Mouse (Mus musculus): ENCODE results near the gene Asf1b. TPM values are rescaled to one million over a fixed set of nuclear protein-coding genes. Genes with fewer than 3 reads are reported as not detected.
A peak's percentile ranks its signal among the peaks of the same experiment; 100 is the strongest.
"Not testable (repeated sequence)": the region's sequence is repeated elsewhere in the genome, so short reads cannot be mapped to it uniquely, and the experiment has no call there.

The Asf1b gene
- polyA plus RNA-seq, 2 experiments from 2014 or later = 69.0 to 76.6 TPM

- no peak for ATAC-seq
Observed at GRCm38 (mm10) chr8:83964015-83964765, 8.9 kb downstream of the Asf1b start.

GRCm38 (mm10) chr8:83967701-83968100, 12.4 kb downstream of the Asf1b start:
- no peak for ATAC-seq

GRCm38 (mm10) chr8:83971121-83971520, 15.8 kb downstream of the Asf1b start:
- no peak for ATAC-seq

GRCm38 (mm10) chr8:83971661-83972060, 16.4 kb downstream of the Asf1b start:
- no peak for ATAC-seq

- peak; percentile 99 for ATAC-seq
Observed at GRCm38 (mm10) chr8:83972150-83973120, 17.1 kb downstream of the Asf1b start, which contains the start of gene Prkaca. Gene Prkaca, plus strand, starts transcription at chr8:83972993.

GRCm38 (mm10) chr8:83973161-83974031, 18.1 kb downstream of the Asf1b start:
- ATAC-seq = no peak

GRCm38 (mm10) chr8:83974521-83974920, 19.2 kb downstream of the Asf1b start:
- no peak for ATAC-seq

GRCm38 (mm10) chr8:83976101-83976630, 20.9 kb downstream of the Asf1b start:
- ATAC-seq = no peak

GRCm38 (mm10) chr8:83976779-83977350, 21.6 kb downstream of the Asf1b start:
- no peak for ATAC-seq

- no peak for ATAC-seq
Observed at GRCm38 (mm10) chr8:83977646-83978045, 22.3 kb downstream of the Asf1b start.

GRCm38 (mm10) chr8:83978200-83978599, 22.9 kb downstream of the Asf1b start:
- ATAC-seq = no peak

GRCm38 (mm10) chr8:83980250-83980649, 24.9 kb downstream of the Asf1b start:
- ATAC-seq = no peak

- ATAC-seq = no peak
Observed at GRCm38 (mm10) chr8:83980845-83981244, 25.5 kb downstream of the Asf1b start.

GRCm38 (mm10) chr8:83981533-83981932, 26.2 kb downstream of the Asf1b start:
- no peak for ATAC-seq

- no peak for ATAC-seq
Observed at GRCm38 (mm10) chr8:83982449-83982848, 27.1 kb downstream of the Asf1b start.

GRCm38 (mm10) chr8:83983222-83983621, 27.9 kb downstream of the Asf1b start:
- ATAC-seq = not testable (repeated sequence)

- no peak for ATAC-seq
Observed at GRCm38 (mm10) chr8:83989243-83989642, 33.9 kb downstream of the Asf1b start.

GRCm38 (mm10) chr8:83990170-83990569, 34.9 kb downstream of the Asf1b start:
- no peak for ATAC-seq

GRCm38 (mm10) chr8:83992488-83992887, 37.2 kb downstream of the Asf1b start:
- no peak for ATAC-seq

- no peak for ATAC-seq
Observed at GRCm38 (mm10) chr8:83994030-83994429, 38.7 kb downstream of the Asf1b start.

- ATAC-seq = no peak
Observed at GRCm38 (mm10) chr8:83995973-83996372, 40.7 kb downstream of the Asf1b start.

Data from activated CD4-positive, CD25-positive, alpha-beta regulatory T cell, adult 4 months (primary cell).